Mouse (Mus musculus): ENCODE measurements around the gene Gm6871. TPM values are rescaled to one million over a fixed set of nuclear protein-coding genes. Genes with fewer than 3 reads are reported as not detected.

The Gm6871 gene
- total RNA-seq, 1 experiment from 2014 or later = 0.73 TPM

Other genes starting within 250 kb of the Gm6871 start
- gene AI987944, start 180.3 kb downstream of the Gm6871 start, total RNA-seq (2021) = 14.5 and 16.8 TPM in 2 replicates
- 0.19 and 0.39 TPM in 2 replicates for gene Vmn2r57, start 125.0 kb downstream of the Gm6871 start, total RNA-seq (2021)
- 0.12 and 0.38 TPM in 2 replicates for gene Gm20449, start 74.2 kb downstream of the Gm6871 start, total RNA-seq (2021)
- 13.1 and 14.4 TPM in 2 replicates for gene AW146154, start 73.8 kb downstream of the Gm6871 start, total RNA-seq (2021)
- 16.4 and 19.0 TPM in 2 replicates for gene 2610021A01Rik, start 25.6 kb upstream of the Gm6871 start, total RNA-seq (2021)
- gene Zfp788, start 59.5 kb upstream of the Gm6871 start, total RNA-seq (2021) = 14.2 and 17.5 TPM in 2 replicates